Mouse (Mus musculus) adrenal gland, postnatal 10 days (tissue): ENCODE data around the gene Mavs. TPM values are rescaled to one million over a fixed set of nuclear protein-coding genes. Genes with fewer than 3 reads are reported as not detected.
A peak's percentile ranks its signal among the peaks of the same experiment; 100 is the strongest.

Source experiments
- DNase-seq: peaks from one replicate; pipeline ENCODE4 v3.0.0; 2021; ENCODE audit warnings: mixed read lengths
- long read RNA-seq, 2 experiments: library from polyadenylated mRNA; stranded (forward); transcript quantifications; one replicate each; pipeline ENCODE4 v2.0.0; 2021
- total RNA-seq, 2 experiments: library from RNA; stranded (reverse); gene quantifications; 2 replicates each; pipeline ENCODE4 v1.2.3; 2021

Mavs gene
- total RNA-seq, result 10 to 100 TPM; 36.2 to 46.4 TPM
- long read RNA-seq, experiment 1, transcript Mavs-201 (7 exons, 2,867 nt), result major isoform, 9 of 37 reads
- long read RNA-seq, experiment 1, partial matches to known transcripts, result 20 of 37 reads
- long read RNA-seq, experiment 1, other reads (novel, unspliced or antisense), result 6 of 37 reads
- long read RNA-seq, experiment 2, transcript Mavs-201 (7 exons, 2,867 nt), result minor isoform, 14 of 48 reads
- long read RNA-seq, experiment 2, transcript Mavs-202 (7 exons, 3,057 nt), result major isoform, 18 of 48 reads
- long read RNA-seq, experiment 2, partial matches to known transcripts, result 8 of 48 reads
- long read RNA-seq, experiment 2, other reads (novel, unspliced or antisense), result 8 of 48 reads

GRCm38 (mm10) chr2:131233307-131234126 is at the start of gene Mavs:
Gene Mavs, plus strand, starts transcription at chr2:131234063.
- peak; percentile 97 for DNase-seq

GRCm38 (mm10) chr2:131186343-131186742 is 47.5 kb upstream of the Mavs start:
- no peak for DNase-seq

DNA sequence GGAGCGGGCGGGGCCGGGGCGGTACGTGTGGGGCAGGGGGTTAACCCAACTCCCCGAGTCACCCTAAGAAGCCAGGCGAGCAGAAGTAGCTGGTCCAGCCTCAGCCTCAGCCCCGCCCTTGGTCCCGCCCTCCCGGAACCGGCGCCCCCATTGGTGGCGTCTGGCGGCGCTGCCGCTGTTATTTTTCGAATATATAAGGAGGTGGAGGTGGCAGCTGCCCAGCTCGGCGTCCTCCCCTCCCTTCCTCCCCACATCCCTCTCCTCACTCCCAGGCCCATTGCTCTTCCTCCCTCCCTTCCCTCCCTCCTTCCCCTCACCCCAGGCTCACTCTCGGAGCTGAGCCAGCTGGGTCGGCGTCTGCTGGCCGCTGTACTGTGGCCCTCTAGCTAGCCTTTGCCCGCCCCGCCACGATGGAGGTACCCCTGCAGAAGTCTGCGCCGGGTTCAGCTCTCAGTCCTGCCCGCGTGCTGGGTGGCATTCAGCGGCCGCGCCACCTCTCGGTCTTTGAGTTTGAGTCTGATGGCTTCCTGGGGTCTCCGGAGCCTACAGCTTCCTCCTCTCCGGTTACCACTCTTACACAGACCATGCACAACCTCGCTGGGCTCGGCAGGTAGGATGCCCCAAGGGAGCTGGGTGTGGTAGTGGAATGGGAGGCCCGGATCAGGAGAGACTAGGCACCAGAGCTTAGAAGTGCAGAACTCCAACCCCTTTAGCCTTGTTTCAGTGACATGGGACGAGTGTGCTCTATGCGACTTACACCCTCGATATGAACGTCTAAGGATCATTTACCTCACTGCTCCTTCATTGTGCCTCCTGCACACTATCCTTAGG is 46.9 kb upstream of the Mavs start, which contains the start of the genes Cdc25b and Spef1:
TSS of gene Cdc25b (plus strand) at position 179 of the 831 bp plus-strand sequence.
TSS of gene Spef1 (minus strand) at position 512 of the 831 bp plus-strand sequence.
- DNase-seq, result peak; percentile 91

DNA sequence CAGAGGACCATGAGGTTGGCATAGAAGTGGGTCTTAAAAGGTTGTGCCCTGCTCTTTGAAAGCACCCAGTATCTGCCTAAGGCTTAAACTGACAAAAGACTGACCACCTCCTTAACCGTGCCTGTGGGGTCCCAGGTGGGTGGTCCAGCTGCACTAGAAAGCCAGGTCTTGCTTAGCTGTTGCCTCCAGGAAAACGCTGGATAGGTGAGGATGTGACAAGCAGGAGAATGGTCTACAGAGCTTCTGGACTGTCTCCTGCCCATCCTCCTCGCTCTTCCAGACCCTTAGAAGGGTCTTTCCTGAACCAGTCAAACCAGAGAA is 46.3 kb upstream of the Mavs start:
- DNase-seq, result no peak

DNA sequence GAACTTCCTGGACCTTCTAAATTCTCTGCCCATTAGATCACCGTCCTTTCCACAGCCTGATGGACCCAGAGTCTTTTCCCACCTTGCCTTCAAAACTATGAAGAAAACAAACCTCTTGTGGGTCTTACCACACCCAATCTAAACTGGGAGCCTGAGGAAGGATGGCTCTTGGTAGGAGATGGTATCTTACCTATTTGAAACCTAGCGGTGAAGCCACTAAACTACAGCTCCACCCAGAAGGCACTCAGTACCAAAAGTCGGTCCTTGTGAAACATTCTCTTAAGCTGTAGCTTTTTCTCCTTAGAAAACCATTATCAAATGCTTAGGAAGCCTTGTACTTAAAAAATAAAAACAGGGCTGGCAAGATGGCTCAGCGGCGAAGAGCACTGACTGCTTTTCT is 45.6 kb upstream of the Mavs start:
- no peak for DNase-seq

- DNase-seq, result no peak
These were observed 44.1 kb upstream of the Mavs start for GRCm38 (mm10) chr2:131189521-131190309.

- no peak for DNase-seq
These were observed 43.4 kb upstream of the Mavs start for GRCm38 (mm10) chr2:131190344-131191004.

- DNase-seq, result no peak
These were observed 42.9 kb upstream of the Mavs start for GRCm38 (mm10) chr2:131191005-131191390.

GRCm38 (mm10) chr2:131196606-131197316 is 37.1 kb upstream of the Mavs start:
- no peak for DNase-seq

DNA sequence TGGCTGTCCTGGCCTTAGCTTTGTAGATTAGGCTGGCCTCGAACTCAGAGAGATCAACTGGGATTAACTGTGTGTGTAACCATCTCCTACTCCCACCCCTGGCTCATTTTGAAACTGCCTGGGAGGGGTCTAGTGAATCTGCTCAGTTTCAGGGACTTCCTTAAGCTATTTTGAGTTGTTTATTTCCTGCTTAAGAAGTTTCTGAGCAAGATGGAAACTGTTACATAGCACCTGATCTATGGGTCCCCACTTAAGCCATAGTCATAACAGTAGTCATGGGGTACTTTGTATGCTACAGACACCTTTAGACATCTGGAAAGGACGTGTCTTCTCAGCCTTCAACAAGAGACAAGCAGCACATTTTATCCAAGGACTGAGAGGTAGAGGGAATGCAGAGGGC is 33.2 kb upstream of the Mavs start:
- no peak for DNase-seq

GRCm38 (mm10) chr2:131201262-131201661 is 32.6 kb upstream of the Mavs start:
- peak; percentile 42 for DNase-seq

DNA sequence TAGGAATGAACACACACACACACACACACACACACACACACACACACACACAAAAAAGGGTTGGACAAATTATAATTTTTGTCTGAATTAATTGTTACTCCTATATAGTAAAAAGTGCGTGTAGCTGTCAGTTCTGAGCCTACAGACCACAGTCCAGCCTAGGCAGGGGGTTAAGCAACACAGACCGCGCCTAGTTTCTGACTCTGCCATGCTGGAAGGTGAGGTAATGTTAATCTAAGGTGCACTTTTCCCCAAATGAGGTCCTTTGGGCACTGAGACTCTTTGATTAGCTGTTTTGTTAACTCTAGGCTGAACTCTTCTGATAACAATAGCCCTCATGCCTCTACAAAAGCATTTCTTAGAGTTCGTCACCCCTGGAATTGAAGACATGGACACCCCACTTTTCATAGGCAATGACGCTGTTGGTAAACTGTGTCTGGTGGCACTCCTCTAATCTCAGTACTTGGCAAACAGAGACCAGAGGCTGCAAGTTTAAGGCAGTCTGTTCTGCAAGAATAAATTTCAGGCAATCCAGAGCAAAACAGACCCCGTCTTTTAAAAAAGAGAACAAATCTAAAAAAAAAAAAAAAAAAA is 29.9 kb upstream of the Mavs start:
- DNase-seq, result no peak

- peak; percentile 93 for DNase-seq
These were observed 29.4 kb upstream of the Mavs start for GRCm38 (mm10) chr2:131204410-131204981.

GRCm38 (mm10) chr2:131205521-131206182 is 28.2 kb upstream of the Mavs start:
- no peak for DNase-seq

GRCm38 (mm10) chr2:131206778-131207177 is 27.1 kb upstream of the Mavs start, which contains the start of gene Ap5s1:
Gene Ap5s1, plus strand, starts transcription at chr2:131207078.
- DNase-seq, result no peak

- DNase-seq, result no peak
These were observed 25.5 kb upstream of the Mavs start for GRCm38 (mm10) chr2:131208356-131208755.

GRCm38 (mm10) chr2:131209125-131209795 is 24.6 kb upstream of the Mavs start:
- DNase-seq, result no peak
